Mouse (Mus musculus) CD4-positive, CD25-positive, alpha-beta regulatory T cell, adult 4 months (primary cell): ENCODE data around the gene Cln6. TPM values are rescaled to one million over a fixed set of nuclear protein-coding genes. Genes with fewer than 3 reads are reported as not detected.
"Not testable (repeated sequence)": the region's sequence is repeated elsewhere in the genome, so short reads cannot be mapped to it uniquely, and the experiment has no call there.

ENCODE experiments used
- ATAC-seq: one replicate; pipeline ENCODE4 v1.8.0; 2017
- polyA plus RNA-seq, 2 experiments: library from polyadenylated mRNA; unstranded; fragments of 100-300 nt; shearing (Covaris generic); gene quantifications; one replicate each; pipeline ENCODE4 v1.2.1; 2017

Cln6 gene
- 10 to 100 TPM in 1 of 2 experiments, 1 to 10 TPM in 1; 9.2 to 10.8 TPM for polyA plus RNA-seq

DNA sequence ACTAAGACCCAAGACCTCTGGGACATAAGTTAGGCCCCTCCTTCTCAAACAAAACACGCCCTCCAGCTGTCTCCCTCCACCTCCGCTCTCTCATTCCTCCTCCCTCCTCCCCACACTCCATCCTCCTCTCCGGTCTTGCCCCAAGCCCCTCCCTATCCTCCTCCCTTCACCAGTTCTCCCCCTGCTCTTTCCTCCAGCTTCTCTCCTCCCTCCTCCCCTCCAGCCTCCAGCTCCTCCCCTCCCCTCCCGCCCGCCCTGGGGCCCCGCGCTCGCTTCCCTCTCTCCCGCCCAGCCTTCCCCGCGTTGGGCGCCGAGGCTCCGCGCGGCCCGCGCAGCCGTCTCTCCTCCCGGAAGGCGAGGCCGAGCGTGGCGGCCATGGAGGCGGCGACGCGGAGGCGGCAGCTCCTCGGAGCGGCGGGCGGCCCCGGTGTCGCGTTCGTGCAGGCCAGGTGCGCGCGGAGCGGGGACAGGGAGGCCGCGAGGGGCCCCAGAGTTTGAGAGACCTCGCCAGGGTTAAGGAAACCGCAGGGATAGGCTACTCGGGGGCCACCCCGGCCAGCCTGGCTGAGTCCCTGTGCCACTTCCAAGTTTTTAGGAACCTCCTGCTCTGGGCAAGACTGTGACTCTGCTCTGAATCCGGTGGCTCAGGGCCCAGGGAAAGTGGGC, at the start of gene Cln6:
Gene Cln6, plus strand, starts transcription at position 280 of the 666 bp plus-strand sequence.
- ATAC-seq: peak; percentile 96

DNA sequence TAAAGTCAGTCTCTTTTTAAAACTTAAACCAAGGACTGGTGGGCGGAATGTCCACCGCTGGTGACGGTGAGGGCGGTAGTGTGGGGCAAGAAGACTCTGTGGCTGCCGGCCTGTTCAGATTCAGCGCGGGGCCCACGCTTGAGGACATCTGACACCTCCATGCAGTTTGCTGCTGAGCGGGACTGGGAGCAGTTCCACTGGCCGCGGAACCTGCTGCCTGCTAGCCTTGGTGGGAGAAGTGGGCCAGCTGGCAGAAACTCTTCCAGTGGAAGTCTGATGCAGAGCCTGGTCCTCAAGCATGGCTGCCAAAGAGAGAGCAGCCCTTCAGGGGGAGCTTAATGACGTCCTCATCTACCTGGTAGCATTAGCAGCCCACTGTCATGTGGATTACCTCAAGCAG, 48.7 kb upstream of the Cln6 start:
- no peak for ATAC-seq

DNA sequence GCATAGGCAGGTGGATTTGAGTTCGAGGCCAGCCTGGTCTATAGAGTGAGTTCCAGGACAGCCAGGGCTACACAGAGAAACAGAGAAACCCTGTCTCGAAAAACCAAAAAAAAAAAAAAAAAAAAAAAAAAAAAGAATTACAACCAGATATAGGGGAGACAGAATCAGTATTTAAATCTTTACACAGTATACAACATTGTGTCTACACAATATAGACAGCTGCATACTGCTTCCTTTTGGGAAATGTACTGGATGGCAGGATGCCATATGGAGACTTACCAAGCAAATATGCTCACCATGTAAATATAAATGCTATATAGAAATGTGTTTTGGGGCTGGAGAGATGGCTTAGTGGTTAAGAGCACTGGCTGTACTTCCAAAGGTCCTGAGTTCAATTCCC, 39.4 kb upstream of the Cln6 start:
- not testable (repeated sequence) for ATAC-seq

DNA sequence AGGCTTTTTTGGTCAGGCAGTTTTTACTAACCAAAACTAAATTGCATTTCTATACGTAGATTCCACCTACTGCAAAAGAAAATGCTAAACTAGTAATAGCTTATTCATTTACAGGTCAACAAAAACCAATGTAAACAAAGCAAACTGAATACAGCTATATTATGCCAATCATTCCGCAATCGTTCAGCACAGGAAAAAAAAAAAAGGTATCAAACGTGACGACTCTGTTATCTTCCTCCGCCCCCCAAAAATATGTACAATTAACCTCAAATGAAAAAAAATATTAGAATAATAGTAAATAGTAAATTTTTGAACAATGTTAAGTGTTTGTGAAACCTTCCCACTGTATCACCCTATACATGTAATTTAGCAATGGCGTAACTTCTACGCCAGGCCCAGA, 28.5 kb upstream of the Cln6 start:
- ATAC-seq: no peak

DNA sequence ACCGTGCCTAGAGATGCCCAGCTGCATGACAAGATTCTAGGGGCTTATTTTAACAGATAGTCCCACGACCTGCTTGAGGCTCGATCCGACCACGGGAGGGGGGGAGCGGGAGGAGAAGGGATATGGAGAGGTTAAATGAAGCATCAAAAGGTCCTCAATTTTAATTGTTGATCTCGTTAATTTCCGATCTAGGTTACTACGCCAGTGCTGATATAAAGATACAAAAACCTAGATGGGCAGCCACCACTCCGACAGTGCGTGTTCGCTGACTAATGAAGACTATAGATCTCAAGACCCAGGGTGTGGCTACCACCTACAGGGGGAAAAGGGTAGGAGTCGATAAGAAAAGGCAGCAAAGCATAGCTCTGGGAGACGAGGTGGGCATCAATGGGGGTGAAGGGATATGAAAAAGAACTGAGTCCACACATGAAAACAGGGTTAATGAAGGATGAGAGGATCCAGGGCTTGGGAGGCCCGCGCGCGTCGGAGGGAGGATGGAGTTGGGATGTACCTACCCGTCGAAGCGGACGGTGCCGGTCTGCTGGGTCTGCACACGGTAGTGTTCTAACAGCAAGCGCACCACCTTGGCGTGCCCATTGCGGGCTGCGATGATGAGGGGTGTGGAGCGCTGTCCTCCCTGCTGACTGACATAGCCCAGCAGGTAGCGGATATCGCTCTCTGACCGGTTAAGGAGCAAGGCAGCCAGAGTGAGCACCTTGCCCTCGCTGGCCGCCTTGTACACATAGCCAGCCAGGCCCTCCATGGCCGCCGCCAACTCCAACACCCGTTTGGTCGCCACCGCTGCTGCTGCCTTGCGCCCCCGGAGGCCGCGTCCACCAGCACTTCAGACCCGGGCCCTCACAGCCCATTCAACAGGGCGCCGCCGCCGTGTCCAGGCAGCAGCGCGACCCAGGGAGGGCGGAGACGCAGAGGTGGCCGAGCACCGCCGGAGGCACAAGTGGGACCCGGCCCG, 27.8 kb upstream of the Cln6 start:
- ATAC-seq: peak; percentile 31

DNA sequence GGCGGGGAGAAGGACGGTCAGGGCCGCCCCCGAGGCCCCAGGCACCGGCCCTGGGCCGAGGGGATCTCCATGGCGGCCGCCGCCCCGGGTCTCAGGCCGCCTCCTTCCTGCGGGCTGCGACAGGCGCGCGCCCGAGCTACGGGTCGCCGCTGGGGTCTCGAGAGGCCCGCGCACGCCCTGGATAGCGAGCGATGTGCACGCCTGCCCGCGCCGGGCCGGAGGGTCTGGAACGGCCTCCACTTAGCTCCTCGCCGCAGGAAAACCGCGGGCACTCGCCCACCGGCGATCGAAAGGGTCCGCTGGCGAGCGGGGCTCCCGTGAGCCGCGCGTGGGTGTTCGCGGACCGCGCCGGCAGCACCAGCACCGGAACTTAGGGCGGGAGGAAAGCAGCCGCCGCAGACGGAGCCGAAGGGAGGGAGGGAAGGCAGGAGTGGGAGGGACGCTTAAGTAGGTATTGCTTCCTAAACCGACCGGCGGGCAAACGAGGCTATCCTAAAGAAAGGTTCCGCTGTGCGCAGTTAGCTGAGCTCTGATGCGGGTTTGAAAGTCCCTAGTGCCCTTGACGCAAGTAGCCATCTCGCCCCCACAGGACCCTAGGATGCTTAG, 27.0 kb upstream of the Cln6 start, which contains the start of gene Fem1b:
Gene Fem1b, minus strand, starts transcription at position 419 of the 606 bp plus-strand sequence.
- peak; percentile 87 for ATAC-seq

DNA sequence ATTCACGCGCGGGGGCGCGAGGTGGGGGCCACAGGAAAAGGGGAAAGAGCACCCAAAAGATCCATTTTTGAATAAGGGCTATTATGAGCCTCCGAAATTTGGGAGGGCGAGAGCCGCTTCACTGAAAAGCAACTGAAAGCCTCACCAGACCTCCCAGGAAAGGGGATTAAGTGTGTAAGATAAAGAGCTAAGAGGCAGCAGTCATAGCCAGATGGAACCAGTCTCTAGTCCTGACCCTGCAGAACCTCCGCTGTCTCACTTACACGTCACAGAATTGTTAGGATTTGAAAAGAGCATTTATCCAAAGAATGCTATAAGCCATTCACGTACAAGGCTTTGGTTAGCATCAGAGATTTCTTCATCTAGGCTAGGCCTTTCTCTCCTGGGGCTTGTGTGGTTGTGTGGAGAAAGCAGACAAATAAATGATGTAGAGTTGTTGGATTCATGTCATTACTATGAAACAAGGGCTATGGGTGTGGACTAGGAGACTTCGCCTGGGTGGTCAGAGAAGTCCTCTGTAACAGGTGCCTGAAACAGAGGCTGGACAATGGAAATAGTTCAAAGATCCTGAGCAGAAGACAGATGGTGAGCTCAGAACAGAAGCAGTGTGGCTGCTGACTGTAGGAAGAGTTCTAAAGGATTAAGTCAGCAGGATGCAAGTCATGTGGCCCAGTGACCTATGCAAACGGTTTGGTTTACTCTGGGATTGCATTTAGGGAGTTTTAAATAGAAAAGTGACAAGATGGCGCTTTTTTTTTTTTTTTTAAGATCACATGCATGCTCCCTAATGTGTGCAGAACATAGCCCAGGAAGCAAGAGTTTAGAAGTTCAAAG, 26.2 kb upstream of the Cln6 start:
- ATAC-seq: no peak

DNA sequence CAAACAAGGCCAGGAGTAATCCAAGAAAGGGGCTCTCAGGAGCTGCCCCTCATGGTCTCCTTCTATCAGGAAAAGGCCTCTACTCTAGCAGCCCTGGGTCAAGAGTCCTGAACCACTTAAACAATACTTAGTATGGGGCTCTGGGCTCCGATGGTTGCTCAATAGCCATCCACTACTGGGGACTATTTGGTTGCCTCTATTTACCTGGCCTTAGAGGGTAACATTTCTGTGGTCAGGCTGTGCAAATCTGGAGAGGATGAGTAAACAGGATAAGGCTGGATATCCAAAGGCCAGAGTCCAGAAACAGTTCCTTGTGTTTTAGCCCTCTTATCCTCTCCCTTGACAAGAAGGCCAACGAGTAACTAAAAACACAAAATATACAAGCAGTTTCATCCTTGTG, 23.8 kb upstream of the Cln6 start:
- no peak for ATAC-seq

DNA sequence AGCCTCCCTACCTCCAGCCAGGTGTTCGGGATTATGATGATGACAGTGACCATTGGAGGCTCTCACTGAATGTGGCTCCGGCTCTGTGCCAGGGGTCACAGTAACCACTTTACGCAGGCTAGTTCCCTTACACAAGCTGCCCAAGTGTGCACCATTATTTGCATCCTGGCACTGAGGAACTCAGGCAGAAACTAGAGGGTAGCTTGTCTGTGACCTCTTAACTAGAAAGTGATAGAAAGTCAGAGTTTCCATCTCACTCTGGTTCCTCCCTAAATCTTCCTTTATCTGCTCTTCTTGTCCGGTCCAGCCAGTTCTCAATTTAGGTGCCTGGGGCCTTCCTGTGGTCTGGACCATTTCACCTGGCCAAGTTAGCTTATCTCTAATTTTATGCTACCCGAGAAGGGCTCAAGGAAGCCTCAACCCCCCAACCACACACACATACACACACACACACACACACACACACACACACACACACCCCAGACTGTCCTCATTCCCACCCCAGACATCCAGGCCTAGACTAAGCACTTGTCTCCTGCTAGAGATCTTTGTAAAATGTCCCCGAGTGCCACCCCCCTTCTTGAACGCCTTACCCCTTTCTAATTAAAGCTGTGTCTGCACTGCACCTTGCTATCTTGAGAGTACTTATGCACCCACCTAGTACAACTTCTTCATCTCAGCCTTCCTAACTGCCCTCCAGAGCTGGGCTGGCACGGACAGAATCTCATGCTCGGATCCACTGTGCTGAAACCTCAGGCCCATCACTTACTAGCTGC, 22.1 kb upstream of the Cln6 start:
- no peak for ATAC-seq

DNA sequence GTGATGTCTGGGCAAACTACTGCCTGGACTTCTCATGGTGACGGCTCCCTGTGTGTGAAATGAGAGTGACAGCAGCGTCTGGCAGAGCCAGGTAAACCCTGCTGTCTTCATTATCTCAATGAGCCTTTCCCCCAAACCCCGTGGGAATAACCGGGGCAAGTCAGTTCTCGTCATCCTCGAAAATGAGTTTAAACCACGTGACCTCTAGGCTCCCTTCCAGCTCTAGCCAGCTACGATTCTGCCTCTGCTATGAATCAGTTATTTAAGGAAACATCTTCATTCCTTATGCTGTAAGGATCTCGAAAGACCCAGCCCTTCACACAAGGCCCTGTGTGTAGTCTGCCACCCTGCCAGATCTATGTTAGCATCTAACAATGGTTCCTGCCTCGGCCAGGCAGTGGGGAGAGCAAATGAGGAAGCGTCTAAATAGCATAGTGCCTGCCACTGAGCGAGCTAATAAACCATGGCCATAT, 21.4 kb upstream of the Cln6 start:
- no peak for ATAC-seq

DNA sequence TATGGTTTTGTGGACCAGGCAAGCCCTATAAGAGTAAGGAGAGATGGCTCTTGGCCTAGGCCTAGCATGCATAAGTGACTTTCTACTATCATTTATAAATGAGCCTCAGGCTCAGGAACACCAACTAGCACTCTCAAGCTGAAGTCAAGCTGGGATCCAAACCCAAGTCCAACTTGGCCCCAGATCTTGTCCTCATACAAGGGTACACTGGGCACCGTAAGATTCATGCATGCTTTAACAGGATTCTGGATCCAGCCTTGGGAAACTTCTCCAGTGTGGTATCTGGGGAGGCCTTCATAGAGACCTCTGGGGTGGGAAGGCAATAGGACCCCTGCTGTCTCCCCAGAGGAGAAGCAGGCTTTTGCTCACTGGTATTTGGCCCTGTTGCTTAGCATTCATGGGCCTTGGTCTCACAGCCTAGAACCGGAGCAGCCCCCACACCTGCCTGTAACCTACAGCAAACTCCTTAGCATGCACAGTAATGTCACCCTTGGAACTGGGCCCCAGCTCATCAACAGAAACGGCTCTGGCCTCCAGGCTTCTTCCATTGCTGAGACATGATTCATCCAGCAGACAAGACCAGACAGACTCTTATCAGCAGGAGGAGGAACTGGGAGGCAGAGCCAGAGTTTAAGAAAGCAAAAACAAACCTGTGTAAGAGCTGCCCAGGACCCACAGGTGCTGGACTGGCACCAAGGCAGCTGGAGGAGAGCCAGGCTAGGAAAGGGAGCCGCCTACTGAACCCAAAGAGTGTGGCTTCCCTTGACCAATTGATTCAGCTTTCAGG, 20.6 kb upstream of the Cln6 start:
- no peak for ATAC-seq

DNA sequence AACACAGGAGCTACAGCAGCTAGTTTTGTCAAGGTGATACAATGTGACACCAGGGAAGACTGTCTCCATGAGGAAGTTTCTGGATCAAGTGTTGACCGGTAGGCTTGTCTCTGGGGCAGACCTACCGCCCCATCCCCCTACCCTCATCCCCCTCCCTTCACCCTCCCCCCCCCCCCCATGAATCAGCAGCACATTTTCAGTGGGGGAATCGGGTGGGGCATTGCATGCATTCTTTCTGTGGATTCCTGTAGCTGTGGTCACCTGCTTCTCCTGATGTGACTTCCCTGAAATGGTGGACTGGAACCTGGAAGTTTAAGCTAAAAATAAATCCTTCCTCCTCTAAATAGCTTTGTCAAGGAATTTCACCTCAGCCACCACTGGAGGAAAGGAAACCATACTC, 19.1 kb upstream of the Cln6 start:
- no peak for ATAC-seq

DNA sequence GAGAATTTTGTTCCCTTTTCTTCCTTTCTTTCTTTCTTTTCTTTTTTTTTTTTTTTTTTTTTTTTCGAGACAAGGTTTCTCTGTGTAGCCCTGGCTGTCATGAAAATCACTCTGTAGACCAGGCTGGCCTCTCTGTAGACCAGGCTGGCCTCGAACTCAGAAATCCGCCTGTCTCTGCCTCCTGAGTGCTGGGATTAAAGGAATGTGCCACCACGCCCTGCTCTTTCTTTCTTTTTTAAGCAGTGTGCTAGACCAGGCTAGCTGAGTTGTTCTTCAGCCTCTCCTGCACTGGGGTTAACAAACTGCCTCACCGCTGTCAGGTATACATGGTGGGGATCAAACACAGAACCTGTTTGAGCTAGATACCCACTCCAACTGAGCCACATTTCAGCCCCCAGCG, 18.7 kb upstream of the Cln6 start:
- not testable (repeated sequence) for ATAC-seq

DNA sequence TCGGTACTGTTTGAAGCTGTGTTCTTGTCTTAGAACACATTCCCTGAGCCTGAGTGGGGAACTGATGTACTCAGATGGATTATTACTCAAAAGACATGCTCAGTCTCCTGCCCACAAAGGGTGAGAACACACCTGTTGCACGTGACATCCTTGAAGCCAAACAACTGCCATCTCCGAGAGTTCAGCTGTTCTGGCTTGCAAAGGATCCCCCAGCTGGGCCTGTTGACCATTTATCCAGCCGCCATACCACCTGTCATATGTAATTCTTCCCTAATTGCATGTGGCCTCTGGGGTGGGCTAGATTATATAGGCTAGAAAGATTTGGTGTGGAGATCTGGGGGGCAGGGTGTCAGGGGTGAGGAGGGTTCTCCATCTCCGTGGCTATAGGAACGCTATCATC, 17.8 kb upstream of the Cln6 start:
- ATAC-seq: no peak

DNA sequence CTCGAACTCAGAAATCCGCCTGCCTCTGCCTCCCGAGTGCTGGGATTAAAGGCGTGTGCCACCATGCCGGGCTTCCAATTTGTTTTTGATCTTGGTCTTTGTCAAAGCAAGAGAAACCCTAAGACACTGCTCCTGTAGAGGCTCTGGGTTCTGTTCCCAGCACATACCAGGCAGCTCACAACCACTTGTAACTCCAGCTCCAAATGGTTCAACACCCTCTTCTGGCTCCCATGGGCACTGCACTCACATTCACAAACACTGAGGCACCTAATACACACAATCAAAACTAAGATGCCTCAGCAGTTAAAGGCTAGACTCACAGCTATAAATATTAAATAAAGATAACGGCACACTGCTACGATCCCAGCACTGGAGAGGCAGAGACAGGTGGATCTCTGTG, 16.8 kb upstream of the Cln6 start:
- ATAC-seq: no peak

DNA sequence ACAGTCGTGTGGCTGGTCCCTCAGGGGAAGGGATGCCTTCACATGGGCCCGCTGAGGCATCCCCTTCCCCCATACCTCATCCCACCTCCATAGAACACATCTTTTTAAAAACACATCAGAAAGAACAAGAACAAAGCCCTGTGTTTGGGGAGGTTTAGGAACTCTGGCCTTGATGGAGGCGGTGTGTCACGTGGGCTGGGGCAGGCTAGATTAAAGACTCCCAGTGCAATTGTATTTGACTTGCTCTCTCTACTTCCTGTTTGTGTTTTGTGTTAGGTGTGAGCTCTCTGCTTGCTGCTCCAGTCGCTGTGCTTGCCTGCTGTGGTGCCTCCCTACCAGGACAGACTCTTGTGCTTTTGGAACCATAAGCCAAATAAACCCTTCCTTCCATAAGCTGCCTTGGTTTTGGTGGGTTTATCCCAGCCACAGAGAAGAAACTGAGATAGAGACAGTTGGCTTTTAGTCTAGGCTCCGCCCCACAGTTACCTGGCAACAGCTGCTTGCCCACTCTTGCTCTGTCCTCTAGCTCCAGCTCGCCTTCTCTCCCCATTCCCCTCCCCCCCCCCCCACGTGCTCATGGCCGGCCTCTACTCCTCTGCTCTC, 12.7 kb upstream of the Cln6 start:
- ATAC-seq: peak; percentile 27

DNA sequence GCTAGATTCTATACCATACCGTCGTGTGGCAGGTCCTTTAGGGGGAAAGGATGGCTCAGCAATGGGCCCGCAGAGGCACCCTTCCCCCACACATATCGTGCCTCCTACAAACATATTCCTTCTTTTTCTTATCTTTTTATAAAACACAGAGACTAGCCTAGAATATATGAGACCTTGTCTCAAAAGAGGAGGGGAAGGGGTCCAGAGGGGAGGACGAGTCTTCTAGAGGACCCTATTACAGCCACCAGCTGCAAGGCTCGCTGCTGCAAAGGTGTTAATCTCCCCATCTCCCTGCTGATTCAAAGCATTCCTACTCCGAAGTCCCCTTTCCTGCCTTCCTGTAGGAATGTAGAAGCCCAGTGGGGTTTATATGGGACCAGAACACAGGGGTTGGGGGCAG, 12.1 kb upstream of the Cln6 start:
- no peak for ATAC-seq

DNA sequence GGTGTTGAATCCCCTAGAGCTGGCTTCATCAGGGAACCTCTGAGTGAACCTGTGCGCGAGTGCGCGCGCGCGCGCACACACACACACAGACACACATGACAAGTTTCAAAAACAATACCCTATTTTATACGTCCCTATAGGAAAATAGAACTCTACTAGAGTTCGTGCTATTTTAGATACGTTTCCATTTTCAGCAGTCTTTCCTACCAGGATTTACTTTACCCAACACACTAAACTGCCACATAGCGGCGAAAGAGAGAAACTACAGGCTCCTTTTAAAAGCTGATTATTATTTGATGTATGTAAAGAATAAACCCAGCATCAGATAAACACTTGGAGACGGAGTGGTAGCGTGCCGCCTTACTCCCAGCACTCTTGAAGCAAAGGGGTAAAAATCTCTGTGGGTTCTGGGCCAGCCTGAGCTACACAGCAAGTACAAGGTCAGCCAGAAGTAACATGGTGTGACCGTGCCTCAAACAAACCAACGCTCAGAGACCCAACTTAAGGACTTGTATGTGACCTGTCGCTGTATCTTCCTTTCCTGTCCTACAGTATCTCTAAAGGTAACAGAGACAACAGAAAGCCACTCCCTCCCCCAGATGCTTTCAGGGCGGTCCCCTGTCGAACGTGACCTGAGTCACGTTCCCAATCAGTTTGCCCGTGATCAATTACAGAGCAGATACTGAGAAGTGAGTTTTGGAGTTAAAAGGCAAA, 10.5 kb upstream of the Cln6 start:
- peak; percentile 25 for ATAC-seq

DNA sequence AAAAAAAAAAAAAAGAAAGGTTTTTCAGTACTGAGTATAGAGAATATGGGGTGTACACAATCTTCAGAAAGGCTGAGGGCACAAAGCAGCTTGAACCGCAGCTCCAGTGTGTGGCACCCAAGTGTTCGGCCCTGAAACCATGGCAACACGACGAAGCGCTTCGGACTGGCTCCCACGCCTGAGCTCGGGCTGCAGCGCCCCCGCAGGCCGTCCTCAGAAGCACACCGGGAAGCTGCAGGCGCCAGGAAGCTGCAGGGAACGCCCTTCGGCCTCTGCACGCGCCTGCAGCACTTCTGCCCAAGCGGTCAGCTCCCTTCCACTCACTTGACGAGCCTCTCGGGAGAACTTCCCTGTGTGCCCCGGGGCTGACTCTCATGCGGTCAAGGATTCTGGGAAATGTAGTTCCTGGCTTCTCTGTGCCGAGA, 9.9 kb upstream of the Cln6 start:
- peak; percentile 93 for ATAC-seq
